Mouse (Mus musculus): ENCODE measurements around the gene Ccdc149.

- TF ChIP-seq POLR2A (IDR thresholded peaks at IDR 0.05; ENCODE audit: borderline replicate concordance, extremely low read depth, insufficient read depth, insufficient read length, poor library complexity, severe bottlenecking) (no peak), CTCF (IDR thresholded peaks at IDR 0.05; ENCODE audit: borderline replicate concordance, extremely low read depth, insufficient read depth, insufficient read length) (no peak)
Observed at GRCm38 (mm10) chr5:52504148-52504547, 32.8 kb upstream of the Ccdc149 start.
